Mouse (Mus musculus): Measurements from ENCODE around the gene Tas1r3.

Tas1r3 gene

DNA sequence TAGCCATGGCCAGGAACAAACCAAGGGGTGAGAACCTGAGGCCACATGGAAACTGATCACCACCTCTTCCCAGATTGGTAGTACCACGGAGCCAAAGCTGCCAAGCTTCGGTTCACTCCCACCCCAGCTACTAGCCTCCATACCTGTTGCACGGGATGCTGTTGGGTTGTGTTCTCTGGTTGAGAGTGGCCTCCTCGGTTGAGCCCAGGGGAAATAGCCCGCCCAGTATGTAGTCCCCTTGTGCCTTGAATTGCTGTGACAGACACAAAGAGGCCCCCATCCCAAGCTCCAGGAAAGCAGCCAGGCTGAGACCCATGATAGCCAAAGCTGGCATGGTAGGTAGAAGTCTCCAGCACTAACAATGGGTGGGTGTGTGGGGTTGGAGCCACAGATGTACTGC, at the start of gene Tas1r3:
TSS of gene Tas1r3 (minus strand) at position 362 of the 400 bp plus-strand sequence.
- no peak for DNase-seq (ENCODE audit: low spot score in 2 of 2)

DNA sequence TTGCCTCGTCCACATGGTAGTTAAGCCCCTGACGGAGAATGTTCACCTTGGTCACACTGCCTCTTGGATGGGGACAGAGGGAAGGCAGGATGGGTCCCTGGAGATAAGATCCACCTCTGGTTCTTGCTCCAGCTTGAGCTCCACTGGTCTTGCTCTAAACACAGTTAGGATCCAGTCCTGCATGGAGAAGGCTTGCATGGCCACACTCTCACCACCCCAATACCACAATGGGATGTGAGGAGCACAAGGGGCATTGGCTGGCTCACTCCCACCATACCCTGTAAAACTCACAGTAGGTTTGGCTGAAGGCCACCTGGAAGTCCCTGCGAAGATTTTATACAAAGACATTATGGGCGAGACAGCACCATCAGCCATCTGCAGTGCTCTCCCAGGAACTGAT, 45.6 kb upstream of the Tas1r3 start:
- no peak for DNase-seq (ENCODE audit: low spot score in 2 of 2)

DNA sequence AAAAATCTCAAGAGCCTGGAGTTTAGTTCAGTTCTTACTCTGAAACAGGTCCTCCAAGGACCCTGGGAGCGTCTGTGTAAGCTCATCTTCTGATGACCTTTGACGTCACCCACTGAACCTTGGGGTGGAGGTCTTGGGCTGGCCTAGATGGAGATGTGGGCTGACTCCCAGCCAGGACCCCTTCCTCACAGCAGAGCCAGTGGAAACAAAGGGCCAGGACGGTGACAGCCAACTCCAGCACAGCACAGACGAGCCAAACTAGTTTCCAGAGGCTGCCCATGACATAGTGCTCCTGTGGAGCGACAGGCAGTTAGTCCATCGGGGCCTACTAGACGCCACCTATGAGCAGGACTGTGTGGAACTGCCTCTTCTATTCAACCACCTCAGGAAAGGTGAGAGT, 45.1 kb upstream of the Tas1r3 start:
- no peak for DNase-seq (ENCODE audit: low spot score in 2 of 2)

DNA sequence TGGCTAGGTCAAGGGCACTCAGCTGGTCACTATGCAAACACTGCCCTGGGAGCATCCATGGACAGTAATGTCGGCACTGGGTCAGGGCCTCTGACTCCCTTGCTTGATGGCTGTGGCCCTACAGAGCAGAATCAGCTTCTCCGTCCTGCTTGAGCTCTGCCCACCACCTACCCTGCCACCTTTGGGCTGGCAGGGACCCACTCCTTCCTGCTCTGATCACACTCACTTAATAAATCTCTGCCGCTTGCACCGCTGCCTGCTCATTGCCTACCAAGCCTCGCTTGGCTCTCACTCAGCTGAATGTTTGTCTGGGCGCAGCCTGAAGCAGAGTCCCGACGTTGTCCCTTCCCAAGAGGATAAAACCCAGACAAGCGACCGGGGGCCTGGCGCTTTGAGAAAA, 43.8 kb upstream of the Tas1r3 start:
- DNase-seq (ENCODE audit: low spot score in 2 of 2), result no peak

DNA sequence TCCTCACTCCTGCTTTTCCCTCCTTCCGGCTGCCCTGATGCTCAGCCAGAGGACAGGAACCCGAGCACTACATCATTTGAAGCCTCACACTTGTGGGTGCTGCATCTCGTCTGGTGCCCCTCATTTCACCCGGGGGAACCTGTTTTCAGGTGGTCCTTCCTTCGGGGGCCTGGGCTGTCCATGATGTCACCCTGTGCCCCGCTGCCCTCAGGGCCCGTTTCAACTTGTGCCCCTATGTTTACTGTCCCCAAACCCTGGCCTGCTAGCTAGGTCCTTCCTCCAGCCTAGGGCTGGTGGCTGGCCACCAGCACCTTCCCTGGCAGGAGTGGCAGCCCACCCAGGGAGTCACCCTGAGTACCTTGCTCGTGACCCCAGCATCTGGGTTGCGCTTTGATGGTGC, 43.0 kb upstream of the Tas1r3 start:
- DNase-seq (ENCODE audit: low spot score in 2 of 2), result no peak

DNA sequence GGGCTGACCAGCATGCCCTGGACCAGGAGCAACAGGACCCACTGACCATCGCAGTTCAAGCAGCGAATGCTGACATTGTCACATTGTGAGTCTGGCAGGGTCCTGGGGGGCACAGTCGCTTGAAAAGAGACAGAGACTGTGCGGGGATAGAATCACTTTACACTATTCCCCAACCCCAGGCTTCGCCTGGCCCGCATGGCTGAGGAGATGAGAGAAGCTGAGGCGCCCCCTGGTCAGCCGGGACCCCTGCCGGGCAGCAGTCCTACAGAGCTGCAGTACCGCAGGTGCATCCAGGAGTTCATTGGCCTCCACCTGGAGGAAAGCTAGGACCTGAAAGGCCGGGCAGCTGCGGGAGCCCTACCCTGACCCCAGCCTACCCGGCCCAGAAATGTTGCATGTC, 42.5 kb upstream of the Tas1r3 start:
- DNase-seq (ENCODE audit: low spot score in 2 of 2), result no peak

DNA sequence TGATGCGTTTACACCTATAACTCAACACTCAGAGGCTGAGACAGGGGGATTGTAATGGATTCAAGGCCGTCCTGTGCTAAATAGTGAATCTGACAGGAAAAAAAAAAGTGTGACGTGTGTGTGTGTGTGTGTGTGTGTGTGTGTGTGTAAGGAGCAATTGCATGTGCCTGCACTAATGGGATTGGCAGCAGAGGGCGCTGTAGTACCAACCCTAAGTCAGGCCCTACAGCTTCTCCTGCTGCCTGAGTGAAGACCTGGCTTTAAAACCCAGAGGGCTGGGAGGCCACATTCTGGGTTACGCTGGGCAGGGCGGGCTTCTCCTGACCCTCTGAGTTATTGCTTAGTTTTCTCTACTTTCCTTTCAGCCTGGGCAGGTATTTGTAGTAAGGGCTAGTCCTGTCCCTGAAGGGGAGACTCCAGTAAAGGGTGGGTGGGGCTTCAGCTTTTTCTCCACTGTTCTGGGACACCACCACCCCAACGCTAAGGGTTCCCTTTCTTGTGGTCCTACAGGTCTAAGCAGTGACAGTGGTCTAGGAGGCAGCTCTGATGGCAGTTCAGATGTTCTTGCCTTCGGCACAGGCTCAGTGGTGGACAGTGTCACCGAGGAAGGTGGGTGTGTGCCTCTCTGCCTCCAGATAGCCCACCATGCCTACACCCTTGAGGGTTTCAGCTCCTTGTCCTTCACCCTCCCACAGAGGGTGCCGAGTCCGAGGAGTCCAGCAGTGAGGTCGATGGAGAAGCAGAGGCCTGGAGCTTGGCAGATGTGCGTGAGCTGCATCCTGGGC, 41.3 kb upstream of the Tas1r3 start:
- peak in 1 of 2 experiments; percentile 16 for DNase-seq (ENCODE audit: low spot score in 2 of 2)

DNA sequence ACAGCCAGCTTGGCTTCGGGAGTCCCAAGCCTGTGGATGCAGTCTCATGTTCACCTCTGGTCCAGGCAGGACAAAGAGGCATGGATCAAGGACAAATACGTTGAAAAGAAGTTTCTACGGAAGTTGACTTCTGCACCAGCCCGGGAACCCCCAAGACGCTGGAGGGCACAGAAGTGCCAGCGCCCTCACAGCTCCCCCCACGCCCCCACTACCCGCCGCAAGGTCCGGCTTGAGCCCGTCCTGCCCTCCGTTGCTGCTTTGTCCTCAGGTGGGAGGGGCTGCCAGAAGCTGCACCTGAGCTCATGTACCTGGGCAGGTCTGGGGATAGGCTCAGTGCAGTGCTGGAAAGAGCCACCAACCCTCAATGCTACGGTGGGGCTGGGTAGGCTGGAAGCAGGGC, 40.1 kb upstream of the Tas1r3 start:
- DNase-seq (ENCODE audit: low spot score in 2 of 2), result no peak

DNA sequence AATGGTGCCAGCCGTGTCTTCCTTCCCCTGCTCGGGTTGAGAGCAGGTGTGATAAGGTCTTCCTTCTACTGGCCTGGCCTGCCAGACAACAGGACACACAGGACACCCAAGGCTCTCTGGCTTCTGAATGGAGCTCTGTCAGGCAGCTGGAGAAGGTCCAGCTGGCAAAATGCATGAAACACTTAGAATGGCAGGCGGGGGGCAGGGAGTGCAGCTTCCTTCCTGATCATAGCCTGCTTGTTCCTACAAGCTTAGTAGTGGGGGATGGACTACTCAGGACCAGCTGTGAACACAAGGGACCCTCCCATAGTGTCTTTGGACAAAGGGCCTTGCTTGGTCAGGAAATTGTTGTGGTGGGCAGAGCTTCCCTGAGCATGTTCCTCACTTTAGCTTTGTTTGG, 38.0 kb upstream of the Tas1r3 start:
- no peak for DNase-seq (ENCODE audit: low spot score in 2 of 2)

DNA sequence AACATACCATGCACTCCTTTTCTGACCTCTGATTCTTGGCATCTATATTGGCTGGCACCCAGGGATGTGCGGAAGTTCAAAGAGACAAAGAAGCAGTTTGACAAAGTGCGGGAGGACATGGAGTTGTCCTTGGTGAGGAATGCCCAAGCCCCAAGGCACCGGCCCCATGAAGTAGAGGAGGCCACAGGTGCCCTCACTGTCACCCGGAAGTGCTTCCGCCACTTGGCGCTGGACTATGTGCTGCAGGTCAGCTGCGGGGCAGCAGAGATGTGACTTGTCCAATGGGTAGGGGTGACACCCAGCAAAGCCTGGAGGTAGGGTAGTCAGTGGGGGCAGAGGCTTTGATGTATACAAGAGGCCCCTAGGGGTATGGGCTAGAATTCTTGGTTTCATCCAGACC, 36.2 kb upstream of the Tas1r3 start:
- no peak for DNase-seq (ENCODE audit: low spot score in 2 of 2)

DNA sequence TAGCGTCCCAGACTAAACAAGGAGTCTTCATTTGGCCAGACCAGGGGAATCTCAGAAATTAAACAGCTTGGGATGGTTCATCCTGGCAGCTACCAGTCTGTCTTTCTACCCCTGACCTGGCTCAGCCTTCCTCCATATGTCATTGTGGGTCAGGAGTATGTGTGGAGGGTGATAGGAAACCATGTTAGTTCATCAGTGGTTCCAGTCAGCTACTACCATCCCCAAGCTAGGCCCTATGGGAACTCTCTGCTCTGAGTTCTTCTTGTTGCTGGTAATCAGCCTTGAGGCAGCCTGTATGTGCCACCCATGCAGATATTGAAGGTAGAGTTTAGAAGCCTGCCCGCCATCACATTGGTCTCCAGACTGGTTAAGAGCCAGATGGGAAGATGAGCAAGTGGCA, 35.2 kb upstream of the Tas1r3 start:
- no peak for DNase-seq (ENCODE audit: low spot score in 2 of 2)

DNA sequence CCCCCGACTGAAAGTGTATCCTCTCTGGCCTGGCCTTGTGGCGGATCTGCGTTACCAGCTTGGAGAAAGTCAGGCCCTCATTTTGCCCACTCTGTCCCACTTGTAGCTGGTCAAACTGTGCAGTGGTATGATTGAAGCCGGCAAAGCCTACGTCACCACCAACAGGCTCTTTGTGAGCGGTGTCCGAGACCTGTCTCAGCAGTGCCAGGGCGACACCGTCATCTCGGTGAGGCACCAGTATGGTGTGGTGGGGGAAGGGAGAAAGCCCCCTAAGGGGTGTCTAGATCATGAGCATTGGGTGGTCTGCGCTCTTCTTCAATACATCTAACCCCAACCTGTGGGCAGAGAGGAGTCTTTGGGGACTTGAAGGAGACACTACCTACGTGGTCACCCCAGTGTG, 33.3 kb upstream of the Tas1r3 start:
- no peak for DNase-seq (ENCODE audit: low spot score in 2 of 2)

DNA sequence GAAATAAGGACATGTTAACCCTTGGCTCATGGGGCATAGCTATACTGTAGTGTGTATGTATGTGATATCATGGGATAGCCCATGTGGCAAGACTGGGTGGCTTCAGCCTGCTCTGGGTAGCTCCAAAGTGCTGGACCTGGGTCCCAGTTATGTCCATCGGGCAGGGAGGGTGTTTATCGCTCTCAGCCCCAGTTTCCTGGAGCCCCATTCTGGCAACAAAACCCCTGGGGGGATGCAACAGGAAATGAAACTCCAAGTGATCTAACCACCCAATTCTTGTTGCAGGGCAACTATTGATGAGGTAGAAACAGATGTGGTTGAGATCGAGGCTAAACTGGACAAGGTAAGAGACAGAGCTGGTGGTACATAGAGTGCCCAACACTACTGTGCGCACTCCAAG, 32.7 kb upstream of the Tas1r3 start:
- DNase-seq (ENCODE audit: low spot score in 2 of 2), result no peak

DNA sequence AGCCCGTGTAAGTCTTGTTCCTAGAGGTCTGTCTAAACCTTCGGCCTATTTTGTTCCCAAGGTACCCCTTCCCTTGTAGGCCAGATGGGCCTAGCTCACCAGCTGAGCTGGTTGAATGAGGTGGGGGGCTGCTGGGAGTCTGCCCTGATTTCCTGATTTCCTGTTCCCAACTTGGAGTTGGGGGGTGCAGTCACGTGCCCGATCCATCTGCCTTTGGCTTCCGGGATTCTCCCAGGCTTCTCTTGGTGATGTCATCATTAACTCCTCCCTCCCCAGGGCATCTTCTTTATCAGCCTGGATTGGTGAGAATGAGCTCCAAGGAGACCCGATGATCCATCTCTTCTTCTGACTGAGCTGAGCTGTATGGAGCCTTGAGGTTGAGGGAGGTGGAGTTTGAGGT, 32.1 kb upstream of the Tas1r3 start:
- peak in 1 of 2 experiments; percentile 81 for DNase-seq (ENCODE audit: low spot score in 2 of 2)

DNA sequence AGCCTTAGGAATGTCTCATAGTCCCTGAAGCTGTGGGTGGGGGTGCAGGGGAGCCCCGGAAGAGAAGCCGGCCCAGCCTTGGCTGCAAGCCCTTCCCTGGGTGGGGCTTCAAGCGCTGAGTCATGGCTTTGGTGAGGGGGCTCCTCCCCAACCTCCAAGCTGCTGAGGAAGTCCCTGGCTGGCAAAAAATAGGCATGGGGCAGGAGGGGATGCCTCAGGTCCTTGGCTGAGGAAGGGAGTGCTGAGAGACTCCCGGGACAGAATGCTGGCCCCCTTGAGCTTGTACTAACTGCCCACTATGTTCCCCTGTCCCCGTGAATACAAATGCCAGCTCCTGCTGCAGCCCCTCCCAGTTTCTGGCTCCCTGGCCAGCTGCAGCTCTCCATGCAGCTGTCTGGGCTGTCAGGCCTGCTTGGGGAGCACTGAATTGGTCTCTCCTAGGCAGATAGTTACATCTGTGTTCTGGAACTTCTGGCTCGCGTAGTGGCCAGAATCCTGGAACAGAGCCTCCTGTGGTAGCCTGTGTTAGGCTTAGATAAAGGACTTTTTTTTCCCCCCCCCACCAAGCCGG, 31.2 kb upstream of the Tas1r3 start:
- peak in 1 of 2 experiments; percentile 68 for DNase-seq (ENCODE audit: low spot score in 2 of 2)

DNA sequence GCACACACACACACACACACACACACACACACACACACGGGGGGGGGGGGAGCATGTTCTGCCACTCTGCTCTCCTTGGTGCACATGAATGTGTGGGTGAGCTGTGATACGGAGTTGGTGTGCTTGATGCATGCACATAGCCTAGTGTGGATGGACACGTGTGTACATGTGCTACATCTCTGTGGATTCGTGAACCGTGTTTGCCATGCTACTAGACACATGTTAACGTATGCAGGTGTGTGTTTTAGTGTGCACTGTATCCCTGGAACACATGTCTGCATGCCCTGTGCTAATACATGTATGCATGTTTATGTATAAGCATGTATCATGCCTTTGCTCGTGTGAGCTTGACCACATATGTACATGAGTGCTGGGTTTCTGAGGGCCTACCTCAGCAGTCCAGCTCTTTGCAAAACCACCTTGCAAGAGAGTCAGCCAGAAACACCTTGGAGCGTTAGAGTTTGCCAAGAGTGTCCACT, 30.1 kb upstream of the Tas1r3 start:
- DNase-seq (ENCODE audit: low spot score in 2 of 2), result no peak

DNA sequence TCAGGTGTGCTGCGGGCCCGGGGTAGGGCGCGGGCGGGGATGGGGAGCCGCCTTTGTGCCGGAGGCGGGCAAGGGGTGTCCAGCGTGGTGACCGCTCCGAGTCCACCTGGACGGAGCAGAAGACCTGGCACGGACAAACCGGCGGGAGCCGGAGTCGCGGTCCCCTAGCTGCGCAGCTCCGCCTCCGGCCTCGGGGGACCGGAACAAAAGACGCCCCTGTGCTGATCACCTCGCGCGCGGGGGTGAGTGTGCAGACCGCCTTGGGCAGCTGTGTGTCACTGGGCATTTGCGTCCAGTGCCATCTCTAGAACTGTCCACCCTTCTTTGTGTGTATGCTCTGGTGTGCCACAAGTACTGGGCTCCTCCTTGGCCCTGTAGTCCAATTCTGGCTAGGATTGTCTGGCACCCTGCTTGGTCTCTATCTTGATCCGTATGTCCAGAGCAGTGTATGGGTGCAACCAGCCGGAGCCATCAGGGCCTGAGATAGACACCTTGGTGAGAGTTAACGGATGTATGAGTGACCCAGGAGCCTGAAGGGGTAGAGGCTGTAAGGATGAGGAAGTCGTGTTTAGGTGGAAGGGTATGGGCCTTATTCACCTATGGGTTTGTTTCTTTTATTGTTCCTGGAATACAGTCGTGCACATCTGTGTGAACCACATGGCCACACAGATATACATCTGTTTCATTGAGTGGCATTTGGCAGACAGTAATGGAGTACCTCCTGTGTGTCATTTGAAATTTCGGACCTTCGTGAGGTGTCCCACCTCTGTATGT, 29.5 kb upstream of the Tas1r3 start:
- DNase-seq (ENCODE audit: low spot score in 2 of 2), result peak in 1 of 2 experiments; percentile 45

DNA sequence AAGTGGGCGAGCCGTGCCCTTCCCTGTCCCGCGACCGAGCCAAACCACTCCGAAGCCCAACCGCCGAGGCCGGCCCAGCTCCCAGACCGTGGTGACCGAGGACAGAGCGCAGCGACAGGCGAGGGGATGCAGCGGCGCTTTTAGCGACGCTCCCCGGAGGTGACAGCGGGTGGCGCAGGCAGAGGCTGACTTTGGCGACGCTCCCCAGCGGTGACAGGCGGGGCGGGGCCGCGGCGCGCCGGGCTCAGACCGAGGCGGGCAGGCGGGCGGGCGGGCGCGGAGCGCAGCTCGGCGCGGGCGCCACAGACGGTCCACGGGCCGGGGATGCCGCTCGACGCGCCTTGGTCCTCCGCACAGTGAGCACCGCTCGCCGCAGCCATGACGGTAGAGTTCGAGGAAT, 28.9 kb upstream of the Tas1r3 start:
- DNase-seq (ENCODE audit: low spot score in 2 of 2), result peak in 1 of 2 experiments; percentile 68

DNA sequence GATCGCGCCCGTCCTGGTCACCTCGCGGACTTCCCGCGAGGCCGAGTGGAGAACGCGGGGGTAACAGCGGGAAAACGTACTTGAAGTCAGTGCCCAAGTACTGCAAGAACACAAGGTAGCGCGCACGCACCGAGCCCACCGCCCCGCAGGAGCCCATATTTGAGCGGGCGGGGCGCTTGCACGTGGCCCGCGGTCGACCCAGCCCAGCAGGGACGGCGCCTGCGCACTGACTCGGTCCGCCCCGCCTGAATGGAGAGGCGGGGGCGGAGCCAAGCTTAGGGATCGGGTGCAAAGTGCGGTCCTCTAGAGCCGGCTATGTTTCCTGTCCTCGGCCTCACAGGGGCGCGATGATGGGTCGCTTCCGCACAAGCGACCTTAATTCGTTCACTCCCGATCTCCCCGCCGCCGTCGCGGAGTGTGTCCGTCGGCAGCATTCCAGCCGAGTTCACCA, 28.4 kb upstream of the Tas1r3 start, which contains the start of the genes Pusl1 and Acap3:
TSS of gene Pusl1 (minus strand) at position 231 of the 451 bp plus-strand sequence.
TSS of gene Acap3 (plus strand) at position 272 of the 451 bp plus-strand sequence.
- DNase-seq (ENCODE audit: low spot score in 2 of 2), result peak; percentile 88 to 96

DNA sequence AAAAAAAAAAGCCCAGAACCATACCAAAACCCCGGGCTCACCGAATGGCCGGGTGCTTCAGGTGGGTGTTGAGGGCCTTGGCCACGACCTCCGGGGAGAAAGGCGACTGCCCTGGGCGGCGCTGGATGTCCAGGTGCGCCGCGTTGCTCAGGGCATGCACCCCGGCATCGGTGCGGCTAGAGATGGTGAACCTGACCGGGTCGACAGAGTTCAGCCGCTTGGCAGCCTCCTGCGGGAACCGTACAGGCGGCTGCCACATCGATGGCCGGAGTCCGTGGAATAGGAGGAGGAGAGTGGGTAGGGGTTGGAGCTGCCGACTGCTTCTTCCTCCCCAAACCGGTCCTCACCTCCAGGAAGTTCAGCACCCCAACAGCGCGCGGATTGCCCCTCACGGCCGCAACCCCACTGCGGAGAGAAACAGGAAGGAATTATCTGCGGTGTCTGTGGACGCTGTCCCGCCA, 27.9 kb upstream of the Tas1r3 start:
- no peak for DNase-seq (ENCODE audit: low spot score in 2 of 2)

DNA sequence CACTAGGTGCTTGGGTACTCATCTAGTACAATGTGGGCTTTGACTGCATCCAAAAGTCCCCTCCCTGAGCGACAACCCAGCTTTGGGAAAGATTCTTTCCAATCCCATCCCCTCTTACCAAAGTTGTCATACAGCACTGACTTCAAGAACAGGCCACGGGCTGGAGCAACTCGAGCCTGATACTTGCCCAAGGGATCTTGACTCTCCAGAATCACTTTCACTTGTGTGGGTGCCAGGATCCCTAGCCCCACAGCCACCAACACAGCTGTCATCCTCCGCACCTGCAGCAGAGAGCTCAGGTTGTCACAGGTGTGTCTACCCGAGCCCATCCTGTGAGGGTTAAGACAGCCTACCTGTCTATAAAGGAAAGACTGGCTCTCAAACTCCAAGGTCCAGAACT, 26.2 kb upstream of the Tas1r3 start:
- DNase-seq (ENCODE audit: low spot score in 2 of 2), result no peak

DNA sequence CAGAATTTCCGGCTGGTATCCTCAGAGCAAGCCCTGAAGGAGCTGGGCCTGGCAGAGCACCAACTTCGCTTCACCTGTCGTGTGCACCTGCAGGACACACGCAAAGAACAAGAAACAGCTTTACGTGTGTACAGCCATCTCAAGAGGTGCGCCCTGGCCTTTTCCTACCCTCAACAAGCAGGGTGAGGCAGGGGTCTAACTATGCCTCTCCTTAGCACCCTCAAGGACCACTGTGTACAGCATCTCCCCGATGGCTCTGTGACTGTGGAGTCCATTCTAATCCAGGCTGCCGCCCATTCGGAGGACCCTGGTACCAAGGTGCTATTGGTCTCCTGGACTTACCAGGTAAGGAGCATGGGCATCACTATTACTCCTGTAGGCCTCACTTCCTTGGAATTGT, 25.0 kb upstream of the Tas1r3 start:
- no peak for DNase-seq (ENCODE audit: low spot score in 2 of 2)
